Mouse (Mus musculus) cerebellum, adult 18-20 months (tissue): ENCODE measurements around the gene Cfap20.
"Not testable (repeated sequence)": the region's sequence is repeated elsewhere in the genome, so short reads cannot be mapped to it uniquely, and the experiment has no call there.

Source experiments
- DNase-seq, 2 experiments: peaks; one replicate each; pipeline ENCODE4 v3.0.0; 2021

Gene Cfap20

DNA sequence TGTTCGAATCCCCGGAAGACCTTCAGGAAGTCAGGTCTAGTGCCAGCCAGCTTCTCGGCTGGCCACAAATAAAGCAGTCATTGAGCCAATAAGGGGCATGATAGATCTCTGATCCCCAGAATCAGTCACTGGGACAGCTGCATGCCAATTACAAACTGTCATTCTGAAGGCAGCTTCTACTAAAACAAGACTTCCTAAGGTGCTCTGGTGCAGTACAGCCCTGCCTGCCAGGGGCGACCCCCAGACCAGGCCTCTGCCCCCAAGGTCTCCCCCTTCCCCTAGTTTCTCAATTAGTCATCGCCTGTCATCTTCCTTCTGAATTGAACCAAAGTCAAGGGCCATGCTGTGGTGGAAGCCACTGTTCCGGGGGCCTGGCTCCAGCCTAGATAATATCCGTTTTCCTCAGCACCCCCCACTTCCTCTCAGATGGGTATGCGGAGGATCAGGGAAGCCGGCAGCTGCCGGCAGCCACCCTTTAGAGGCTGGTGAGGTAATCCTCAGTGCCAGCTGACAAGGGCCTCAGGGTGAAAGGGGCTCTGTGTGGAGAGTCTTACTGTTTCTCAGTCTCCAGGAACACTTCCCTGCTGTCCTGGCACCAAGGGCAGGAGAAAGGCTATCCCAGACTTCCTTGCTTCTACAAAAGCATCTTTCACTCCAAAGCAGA is 23.2 kb downstream of the Cfap20 start:
- no peak for DNase-seq

DNA sequence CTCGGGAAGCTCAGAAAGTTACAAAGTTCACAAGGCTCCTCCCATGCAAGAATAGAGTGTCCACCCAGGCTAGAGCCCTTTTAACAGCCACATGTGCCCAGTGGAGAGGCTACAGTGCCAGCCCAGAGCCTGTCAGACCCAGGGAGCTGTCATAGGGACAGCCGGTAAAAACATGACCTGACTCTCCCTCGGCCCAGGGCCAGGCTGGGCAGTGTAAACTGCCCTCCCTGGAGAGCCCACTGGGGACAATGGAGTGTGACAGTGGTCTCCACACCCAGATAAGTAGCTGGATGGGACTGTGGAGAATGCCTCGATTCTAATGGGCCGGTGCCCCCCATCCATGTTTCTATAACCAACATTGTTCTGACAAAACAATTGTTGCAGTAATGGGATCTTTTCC is 25.2 kb downstream of the Cfap20 start:
- DNase-seq: no peak

DNA sequence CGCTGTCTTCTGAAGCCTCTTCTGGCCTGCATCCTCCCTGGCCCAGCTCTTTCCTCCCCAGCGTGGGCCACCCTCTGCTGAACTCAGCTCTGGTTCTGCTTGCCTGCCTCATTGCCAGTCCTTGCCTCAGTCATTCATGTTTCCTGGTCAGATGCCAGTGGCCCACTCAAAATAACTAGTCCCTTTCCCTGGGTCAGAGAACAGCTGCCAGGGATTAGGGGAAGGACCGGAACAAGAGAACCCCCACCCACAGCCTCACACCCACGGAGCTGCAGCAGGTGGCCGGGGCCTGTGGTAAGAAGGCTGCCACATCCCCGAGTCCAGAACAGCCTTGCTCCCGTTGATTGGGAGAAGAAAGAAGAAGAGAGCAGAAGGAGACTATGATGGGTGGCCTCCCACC is 33.6 kb downstream of the Cfap20 start:
- DNase-seq: no peak

DNA sequence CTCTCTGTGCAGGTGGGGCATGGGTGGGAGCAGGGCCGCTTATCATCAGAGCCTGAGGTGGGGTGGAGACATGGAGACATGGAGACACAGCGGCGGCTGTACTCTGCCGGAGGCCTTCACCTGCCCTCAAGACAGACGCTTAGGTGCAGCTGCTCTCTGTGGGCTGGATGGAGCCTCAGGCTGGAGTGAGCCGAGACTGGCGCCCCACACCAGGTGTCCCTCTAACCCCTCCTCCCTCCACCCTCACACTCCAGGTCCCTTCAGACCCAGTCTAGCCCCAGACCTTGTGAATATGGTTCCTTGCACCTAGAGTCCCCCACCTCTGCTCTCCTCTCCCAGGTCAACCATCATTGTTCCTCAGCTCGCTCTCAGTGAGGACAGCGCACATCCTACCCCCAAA is 35.5 kb downstream of the Cfap20 start:
- no peak for DNase-seq

DNA sequence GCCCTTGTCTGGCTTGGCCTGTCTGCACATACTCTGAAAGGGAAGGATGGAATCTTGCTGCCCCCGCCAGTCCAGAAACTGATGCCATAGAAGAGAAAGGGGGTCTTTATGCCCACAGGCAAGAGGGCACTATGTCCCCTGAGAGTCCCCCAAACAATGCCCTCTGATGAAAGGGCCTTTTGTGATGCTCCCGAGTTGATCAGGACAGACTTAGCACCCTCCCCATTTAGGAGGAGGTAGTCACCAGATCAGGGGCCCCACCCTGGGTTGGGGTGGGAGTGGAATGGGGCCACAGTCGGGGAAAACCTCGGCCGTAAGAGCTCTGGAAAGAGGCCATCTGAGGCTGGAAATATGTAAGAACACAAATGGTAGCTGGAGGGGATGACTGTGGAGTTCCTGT is 37.5 kb downstream of the Cfap20 start:
- DNase-seq: no peak

DNA sequence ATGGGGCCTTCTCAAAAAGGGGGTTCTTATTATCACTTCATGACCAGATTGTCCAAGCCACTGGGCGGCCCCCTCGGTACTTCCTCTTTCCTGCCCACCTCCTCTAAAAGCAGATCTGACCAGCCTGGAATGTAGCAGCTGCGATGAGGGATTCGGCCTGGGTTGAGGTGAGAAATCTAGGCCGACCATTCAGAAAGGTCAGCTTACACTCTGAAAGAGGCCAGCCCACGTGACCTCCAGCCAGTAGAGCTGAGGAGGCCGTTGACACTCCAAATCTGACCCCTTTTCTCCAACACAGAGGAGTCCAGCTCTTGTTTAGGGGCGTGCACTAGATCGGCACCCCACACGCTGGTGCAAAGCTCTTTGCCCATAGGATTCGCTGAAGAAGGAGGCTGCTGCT is 37.9 kb downstream of the Cfap20 start:
- no peak for DNase-seq

DNA sequence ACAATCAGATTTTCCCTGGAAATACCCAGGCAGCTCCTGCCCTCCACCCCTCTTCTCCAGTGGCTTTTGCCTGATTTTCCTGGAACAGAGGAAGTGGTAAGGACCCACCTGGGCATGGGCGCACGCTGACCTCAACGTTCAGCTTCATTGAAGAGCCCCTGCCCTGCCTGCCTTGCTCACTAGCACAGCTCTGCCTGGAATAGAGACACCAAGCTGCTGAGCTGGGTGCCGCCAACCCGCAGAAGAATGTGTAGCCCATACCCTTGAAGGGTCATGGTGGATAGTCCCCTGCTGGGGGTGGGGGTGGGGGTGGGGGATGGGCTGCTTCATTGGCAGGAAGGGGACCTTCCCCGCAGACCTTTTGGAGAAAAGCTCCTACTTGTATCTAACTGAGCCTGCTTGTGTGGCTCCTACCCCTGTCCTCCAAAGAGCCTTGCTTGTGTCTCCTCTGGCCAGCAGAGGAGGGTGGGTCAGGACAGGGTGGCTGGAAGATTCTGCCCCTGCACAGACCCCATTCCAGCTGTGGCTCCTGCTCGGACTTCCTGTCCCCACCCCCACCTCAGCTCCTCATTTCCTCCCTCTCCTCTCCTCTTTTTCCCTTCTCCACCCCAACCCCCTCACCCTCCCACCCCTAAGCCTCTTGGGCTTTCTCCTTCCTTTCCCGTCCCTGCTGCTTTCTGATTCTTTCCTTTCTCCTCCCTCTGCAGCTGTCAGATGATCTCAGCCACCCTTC is 39.3 kb downstream of the Cfap20 start:
- DNase-seq: no peak

DNA sequence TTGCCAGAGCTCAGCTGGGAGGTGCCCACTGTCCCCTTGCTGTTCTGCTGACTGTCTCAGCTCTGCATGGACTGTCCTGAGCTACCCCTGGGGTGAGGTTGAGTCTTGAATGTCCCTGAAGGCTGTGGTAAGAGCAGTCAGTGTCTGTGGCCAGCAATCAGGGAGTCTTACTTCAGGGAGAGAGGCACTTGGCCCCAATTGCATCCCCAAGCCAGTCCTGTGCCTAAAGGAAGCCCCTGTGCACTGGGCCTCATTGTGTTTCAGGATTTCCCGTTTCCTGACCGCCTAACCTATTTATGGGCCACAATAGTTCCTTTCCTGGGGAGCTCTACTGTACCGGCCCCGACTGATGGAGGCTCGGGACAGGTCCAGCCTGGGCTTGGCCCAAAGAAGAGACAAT is 42.1 kb downstream of the Cfap20 start:
- no peak for DNase-seq

DNA sequence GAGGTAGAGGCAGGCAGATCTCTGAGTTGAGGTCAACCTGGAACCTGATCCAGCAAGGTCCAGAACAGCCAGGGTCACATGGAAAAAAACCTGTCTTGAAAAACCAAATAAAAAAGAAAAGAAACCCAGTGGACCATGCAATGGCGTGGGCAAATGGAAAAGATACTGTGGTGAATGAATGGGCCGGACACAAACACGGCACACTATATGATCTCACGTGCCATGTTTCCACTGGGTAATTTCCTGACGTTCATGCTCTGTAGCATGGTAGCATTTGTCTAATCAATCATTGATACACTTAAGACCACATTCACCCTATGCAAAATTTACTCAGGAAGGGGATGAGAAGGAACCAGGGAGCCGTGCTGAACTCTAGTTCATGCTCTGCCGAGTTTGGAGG is 43.6 kb downstream of the Cfap20 start:
- no peak for DNase-seq

DNA sequence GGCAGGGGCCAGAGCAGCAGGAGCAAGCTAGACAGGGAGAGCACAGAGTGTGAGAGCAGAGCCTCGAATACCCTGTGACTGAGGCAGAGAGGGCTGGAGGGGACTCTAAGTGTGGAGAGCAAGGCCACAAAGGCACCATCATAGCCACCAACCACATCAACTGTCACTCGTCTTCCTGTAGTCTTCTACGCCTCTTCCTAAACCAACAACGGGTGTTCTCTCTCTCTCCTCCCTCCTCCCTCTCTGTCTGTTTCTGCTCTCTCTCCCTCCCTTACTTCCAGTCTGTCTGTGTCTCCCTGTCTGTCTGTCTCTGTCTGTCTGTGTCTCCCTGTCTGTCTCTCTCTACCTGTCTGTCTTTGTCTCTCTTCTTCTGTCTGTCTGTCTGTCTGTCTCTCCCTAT is 44.4 kb downstream of the Cfap20 start:
- DNase-seq: no peak

DNA sequence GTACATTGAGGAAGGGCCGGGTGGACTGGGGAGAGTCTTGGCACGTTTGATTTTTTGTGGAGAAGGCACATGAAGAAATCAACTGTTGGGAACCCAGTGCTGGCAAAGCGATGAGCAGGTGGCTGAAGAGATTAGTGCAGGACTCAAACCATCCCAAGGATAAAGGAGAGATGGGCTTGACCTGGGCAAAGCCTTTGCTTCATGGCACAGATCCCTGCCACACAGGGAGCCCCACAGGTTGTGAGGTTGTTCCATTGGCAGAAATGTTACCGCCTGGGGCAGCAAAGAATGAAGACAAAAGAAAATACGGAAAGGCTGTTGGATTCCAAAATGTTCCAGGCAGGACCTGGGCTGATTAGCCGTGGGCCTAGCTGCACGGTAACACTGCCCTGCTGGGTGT is 46.7 kb downstream of the Cfap20 start:
- DNase-seq: no peak

DNA sequence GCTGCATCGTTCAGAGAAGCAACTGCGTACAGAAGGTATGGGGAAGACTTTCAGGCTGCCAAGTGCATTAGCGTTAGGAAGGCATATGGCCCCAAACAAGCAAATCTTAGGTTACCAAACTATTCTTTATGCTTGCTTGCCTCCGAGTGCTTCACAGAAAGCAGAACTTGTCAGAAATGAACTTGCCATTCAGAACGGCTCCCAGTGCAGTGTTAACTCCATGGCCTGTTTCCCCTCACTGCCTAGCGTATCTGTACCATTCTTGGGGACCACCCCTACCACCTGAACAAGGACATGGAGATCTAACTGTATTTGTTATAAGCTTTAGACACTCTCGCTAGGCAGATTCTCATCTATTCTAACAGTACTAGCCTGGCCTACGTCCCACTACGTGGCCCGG is 47.4 kb downstream of the Cfap20 start:
- no peak for DNase-seq

DNA sequence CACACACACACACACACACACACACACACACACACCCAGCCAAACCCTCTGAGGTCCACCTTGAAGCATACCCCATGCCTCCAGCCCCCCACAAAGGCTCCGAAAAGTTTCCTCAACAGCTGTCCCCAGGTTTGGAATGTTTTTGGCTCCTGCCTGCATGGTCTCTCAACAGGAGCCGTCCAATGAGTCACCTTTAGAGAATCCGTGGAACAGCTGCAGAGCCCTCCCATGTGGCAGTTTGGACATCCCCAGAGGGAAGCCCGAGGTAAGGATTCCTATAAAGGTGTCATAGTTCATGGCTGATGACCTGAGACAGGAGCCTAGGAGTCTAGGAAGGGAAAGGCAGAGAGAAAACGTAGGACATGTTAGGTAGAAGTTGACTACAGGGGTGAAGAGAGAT is 48.6 kb downstream of the Cfap20 start:
- no peak for DNase-seq

DNA sequence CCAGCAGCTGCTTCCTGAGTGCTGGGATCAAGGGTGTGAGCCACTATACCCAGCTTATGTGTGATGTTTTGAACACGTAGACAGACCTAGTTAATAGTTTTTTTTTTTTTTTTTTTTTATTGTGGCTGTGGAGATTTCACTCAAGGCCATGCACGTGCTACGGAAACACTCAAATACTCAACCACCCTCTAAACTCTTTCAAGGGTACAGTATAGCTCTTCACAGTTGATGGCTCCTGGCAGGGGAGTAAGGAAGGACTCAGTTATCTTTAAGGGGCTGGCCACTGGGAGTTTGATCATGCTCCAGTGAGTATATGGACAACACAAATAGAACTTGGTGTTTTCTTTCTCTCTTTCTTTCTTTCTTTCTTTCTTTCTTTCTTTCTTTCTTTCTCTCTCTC is 50.2 kb downstream of the Cfap20 start:
- no peak for DNase-seq

DNA sequence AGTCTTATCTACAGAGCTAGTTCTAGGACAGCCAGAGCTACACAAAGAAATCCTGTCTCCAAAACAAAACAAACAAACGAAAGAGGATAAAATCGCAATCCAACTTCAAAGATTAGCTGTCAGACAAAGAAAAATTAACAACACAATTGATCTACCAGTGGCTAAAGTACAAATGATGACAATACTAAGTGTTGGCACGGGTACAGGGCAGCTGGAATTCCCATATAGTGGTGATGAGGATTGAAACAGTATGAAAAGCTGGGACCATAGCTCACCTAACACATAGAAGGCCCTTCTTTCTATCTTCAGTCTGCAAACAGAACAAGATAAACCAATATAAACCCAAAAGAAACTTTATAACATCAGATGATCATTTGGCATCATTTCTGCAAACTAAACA is 53.1 kb downstream of the Cfap20 start:
- DNase-seq: no peak

DNA sequence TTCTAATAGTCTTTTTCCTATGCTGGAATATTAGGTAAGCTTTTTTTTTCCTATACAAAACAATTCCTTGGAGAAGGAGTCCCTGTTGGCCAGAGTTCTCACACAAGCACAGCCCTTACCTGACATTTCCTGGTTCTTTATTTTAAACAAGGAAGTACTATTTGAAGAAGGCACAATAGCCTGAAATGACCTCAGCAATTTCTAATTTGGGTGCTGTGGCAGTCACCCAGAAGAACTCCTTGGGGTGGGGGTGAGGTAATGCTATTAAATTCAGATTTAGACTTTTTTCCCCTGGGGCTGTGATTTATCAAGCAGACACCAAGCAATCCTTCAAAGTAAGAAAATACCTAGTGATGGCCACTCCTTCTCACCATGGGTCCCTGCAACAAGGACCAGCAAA is 53.7 kb downstream of the Cfap20 start:
- DNase-seq: no peak

DNA sequence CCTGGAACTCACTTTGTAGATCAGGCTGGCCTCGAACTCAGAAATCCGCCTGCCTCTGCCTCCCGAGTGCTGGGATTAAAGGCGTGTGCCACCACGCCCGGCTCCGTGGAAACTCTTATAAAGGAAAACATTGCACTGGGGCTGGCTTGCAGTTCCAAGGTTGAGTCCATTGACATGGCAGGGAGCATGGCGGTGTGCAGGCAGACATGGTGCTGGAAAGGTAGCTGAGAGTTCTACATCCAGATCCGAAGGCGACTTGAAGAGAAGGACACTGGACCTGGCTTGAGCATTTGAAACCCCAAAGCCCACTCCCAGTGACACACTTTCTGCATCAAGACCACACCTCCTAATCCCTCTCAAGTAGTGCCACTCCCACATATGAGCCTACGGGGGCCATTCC is 55.7 kb downstream of the Cfap20 start:
- DNase-seq: not testable (repeated sequence)

DNA sequence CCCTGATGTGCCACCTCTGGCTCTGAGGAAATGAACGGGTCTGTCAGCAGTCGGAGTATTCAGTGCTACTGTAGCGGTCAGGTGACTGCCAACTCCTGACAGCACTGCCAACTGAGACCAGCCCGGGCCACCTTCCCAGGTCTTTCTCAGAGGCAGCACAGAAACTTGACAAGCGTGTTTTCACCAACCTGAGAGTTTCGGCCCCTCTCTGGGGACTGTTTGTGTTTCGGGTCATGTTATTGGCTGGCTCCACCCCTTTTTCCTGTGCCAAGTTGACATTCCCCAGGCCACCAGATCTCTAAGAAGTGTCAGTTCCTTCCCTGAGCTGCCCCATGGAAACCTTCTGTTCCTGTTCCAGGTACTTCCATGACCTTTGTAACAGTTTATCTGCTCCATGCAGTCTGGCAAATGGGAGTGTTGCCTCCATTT is 56.8 kb downstream of the Cfap20 start:
- DNase-seq: no peak

DNA sequence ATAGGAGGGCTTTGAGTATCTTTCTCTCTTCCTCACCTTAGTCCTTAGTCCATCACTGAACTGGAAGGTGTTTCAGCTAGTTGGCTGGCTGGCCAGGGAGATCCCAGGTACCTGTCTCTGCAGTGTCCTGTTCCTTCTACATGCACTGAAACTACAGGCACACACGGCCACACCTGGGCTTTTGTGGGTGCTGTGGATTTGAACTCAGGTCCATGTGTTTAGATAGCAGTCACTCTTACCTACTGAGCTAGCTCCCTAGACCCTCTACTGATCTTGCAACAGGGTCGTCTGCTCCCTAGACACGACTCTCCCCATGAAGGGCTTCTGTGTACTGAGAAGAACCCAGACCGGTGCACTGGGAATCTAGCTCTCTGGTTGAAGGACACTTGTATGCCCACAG is 57.6 kb downstream of the Cfap20 start:
- no peak for DNase-seq

DNA sequence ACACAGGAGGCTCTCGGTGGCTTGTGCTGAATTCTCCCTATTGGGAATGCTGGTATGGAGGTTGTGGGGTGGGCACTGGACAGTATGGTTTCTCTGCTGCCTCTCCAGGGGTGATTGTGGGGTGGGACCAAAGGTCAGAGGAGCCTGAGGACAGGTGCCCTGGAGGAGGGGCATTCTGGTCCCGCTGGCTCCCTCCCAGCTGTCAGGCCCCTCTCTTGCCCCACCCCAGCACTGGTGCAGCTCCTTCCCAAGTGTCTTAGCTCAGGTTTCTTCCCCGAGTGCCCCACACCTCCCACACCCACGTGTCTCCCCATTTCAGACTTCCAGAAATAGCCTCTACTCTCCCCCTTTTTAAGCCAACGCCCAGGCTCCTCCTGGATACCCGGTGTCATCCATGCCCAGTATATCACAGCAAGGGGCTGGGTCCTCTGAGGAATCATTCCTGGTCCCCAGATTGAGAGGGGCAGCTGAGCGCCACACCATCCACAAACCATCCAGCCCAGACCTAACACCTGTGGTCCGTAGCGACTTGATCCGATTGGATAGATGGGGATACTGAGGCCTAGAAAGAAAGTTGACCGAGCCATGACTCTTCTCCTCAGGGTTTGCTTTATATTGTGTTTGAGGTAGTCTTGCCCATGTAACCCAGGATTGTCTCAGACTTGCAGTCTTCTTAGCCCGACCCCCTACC is 58.2 kb downstream of the Cfap20 start:
- DNase-seq: no peak

DNA sequence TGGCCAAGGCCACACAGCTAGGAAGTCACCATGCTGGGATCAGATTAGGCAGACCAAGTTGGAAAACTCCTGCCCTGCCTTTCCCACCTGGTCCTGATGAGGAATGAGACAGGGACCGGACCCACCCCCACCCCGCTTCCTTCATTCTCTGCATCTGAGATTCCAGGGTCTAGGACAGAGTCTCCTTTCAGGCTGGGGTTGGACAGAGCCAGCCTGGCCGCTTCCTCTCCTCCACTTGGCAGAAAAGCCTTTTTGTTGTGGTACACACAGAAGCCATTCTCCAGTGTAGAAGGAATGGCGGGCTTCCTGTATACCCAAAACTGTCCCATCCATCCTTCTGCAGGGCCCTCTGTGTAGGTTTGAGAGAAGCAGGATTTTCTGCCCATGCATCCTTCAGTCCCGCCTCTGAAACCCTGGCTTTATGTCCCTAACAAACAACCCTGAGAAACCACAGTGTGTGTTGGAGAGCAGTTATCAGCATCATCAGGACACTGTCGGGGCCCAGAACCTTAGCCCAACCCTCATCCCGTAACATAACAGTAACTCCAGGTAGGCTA is 59.2 kb downstream of the Cfap20 start:
- DNase-seq: no peak

DNA sequence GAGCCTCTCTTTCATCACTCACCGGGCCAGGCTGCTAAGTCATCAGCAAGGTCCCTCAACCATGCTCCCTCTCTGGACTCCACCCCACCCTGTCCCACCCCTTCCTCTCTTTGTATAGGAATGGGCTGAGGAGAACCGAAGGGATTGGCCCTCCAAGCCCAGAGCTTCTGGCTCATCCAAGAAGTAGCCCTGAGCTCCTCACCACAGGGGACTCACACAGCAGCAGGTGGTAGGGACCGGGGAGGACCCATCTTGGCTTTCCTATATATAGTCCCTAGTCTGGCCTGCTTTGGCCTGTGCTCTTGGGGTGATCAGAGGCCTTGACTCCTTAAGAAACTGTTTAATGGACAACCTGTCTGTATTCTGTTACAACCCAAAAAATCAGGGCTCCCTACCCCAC is 60.2 kb downstream of the Cfap20 start:
- no peak for DNase-seq

DNA sequence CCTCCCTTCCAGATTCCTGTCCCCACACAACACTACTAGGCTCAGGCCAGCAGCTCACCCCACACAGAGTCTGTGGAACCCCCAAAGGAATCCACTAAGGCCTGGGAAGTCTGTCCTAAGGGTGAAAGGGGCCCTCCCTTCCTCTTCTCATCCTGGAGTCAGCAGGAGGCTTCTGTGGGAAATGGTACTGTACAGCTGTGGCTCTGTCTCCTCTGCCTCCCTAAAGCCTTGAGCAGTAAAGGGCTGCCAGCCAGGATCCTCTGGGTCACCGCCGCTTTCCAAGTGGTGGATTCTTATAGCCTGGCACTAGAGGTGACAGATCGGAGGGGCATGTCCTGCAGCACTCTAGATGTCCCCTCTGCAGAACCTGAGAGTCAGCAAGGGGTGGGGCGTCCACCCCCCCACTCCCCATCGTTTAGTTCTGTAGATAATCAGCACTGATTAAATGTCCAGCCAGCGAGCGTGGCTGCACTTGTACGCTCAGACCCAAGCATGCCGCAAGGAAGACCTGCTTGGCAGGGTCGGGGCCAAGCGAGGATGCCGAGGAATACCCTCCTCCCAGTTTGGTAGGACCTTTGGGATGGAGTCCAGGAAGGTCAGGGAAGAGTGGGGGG is 61.2 kb downstream of the Cfap20 start:
- no peak for DNase-seq
